Mouse (Mus musculus) B cell, adult 62 days (primary cell): ENCODE measurements around the gene RPS10-NUDT3. TPM values are rescaled to one million over a fixed set of nuclear protein-coding genes. Genes with fewer than 3 reads are reported as not detected.

ENCODE experiments used
- total RNA-seq: library from RNA; stranded (reverse); gene quantifications from 4 replicates; pipeline ENCODE4 v1.2.4, GENCODE M21; 2023

RPS10-NUDT3 gene
- not detected in 4 replicates for total RNA-seq

DNA sequence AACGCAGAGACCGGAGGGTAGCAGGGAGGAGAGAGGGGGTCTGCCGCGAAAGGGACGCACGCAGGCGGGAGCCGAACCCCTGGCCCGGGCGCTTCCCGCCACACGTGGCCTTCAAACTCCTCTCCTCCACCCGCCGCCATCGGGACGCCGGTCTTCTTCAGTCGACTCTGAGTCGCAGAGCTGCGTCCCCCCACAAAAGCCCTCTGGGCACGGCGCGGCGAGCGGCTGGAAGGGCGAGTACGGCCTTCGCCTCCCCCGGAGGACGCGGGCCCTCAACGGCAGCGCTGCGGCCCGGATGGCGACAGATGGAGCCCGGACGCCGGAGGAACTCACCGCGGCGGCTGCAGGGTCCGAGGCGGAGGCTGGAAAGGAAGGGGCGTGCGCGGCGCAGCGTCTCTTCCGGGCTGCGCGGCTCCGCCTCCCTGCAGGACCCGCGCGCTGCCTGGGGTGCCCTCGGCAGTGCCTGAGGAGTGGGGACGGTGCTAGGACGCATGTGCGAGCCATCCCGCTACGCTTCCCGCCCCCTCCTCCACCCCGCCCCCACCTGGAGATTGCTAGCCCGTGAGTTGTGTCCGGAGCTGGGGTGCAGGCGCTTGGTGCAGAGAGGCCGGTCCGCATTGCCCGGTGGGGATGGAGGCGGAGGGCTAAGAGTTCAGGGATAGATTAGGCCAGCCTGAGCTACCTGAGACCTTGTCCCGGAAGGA lies at the start of gene RPS10-NUDT3:
Gene RPS10-NUDT3 (minus strand): TSS at position 352 of the 704 bp plus-strand sequence.

DNA sequence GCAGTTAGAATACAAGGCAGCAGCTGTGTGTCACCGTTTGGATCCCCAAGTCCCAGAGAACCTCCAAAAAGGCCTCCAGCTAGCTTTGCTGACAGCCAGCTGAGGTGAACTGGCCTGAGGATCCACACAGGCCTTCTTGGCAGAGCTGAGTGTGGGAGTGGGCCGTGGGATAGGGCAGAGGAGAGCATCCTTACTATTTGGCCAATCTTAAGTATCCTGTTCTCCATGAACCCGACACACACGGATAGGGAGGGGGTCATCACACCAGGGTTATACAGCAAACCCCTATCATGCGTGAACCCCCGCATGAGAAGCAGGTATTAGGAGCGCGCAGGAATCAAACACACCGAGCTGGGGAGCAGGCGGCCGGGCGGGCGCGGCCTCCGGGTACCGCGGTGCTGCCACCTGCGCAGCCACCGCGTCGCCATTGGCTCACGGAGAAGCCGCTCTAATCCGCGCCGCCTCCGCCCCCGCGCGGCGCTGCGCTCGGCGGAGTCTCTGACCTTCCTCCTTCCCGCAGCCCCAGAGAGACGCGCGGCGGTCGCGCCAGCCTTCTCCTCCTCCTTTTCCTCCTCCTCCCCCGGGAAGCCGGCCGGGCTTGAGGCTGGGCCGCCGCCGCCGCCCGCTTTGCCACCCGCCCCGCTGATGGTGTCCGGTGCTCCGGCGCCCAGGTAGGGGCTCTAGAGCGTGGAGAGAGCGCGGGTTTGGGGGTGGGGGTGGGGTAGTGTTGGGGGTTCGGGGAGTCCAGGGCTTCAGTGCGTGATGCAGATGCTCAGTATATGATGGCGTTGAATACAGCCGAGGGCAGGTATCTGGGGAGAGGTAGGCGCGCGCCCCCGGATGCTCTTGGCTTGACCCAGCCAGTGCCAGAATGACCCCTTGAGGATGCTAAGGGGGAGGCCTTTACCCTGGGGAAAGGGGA lies 20.3 kb upstream of the RPS10-NUDT3 start, which contains the start of gene Pacsin1:
Gene Pacsin1 (plus strand): TSS at position 421 of the 922 bp plus-strand sequence.

DNA sequence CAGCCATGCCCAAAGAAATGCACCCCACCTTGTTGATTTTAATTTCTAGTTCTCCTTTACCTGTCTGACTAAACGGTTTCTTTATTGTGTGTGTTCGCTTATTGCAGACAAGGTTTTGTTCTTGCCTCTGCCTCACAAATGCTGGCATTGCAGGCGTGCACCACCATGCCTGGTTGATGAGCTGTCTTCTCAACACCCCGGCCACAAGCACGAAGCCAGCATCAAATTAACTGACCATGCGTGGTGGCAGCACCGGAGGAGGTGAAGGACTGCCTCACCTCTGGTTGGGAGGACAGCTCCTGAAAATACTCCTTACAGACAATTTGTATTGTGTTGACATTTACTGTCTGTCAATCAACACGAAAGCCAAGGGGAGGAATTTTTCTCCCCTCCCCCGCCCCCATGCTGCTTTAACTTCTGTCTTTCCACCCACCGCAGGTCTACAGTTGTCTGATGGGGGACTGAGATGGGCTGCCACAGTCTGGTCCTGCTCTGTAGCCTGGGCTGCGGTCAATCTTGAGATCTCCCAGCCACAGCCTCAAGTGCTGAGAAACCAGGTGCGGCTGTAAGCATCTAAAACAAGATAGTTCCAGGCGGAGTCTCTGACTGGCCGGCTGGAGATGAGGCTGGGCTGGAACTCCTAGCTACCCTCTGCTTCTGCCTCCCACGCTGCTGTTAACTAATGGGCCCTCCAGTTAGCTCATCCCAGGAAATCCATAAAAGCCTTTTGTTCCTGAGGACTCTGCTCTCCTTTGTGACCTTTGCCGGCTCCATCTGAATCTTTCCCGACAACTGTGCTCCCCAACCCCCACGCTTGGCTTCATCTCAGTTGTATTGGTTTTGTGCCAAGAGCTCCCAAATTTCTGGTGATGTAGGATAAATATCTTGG lies 1.4 kb upstream of the RPS10-NUDT3 start, which contains the start of gene Rps10:
Gene Rps10 (minus strand): TSS at position 538 of the 889 bp plus-strand sequence.

DNA sequence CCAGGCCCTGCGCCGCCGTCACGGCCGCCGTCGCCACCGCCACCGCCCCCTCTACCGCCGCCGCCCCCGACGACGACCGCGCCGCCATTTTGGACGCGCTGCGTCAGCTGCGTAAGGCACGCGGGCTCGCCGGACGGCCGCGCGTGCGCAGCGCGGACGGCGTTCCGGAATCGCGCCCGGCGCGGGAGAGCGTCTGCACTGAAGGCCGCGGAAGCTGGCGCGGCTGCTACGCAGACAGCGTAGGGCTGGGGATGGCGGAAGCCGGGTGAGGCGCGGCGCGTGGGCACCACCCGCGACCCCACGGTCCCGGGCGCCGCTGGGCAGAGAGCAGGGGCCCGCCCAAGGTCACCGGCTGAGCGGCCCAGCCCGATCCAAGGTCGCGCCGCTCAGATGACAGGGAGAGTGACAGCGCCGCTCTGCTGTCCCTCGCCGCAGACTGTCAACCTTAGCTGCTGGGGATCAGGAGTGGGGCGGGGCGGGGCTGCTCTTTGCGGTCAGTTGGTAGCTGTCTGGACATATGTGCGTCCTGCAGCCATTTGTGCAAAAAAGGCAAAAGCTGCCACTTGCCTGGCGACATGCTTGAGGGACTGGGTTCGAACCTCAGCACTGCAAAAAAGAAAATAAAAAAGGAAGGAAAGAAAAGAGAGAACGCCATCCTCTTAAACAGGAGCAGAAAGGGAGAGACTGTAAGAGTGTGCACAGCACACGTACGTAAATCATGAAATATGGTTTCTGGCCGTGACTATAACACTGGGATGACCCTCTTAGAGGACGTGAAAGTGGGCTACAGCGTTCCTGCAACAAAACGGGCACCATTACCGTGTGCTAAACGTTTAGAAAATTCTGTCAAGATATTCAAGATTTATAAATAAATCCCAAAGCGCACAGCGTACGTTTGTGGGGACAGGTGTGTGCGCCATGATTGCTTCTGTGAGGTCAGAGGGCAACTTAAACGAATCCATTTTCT lies 11.4 kb downstream of the RPS10-NUDT3 start, which contains the start of gene Nudt3:
Gene Nudt3 (minus strand): TSS at position 136 of the 967 bp plus-strand sequence.

DNA sequence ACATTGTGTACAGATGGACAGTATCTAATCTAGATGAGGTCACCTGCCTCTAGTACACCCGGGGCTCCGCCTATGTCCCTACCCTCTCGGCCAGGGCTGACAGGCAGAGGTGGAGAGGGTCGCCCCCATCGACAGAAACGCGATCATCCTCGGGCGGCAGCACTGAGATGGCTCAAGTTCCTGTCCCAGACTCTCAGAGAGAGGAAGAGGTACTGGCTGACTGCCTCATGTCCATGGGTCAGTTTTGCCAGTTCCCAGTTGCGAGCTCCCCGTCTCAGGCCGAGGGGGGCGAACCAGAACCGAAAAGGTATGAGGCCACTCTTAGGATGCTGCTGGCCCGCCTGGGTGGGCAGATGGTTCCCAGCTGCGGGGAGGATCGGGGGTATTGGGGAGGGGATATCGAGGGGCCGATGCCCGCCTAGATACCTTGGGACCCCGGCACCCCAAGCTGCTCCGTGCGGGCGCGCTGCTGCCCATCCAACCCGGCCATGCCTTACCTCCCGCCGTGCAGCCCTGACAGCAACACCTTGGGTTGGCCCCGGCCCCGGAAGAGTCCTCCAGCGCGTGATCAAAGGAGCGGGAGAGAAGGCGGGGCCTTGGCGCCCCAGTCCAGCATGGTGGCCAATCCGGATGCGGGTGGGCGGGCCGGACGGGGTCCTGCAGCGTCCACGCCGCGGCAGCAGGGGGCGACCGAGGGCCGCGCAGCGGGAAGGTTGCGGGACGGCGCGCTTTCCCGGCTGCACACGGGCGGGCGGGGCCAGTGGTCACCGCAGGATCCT lies 69.7 kb downstream of the RPS10-NUDT3 start, which contains the start of gene AI413582:
Gene AI413582 (minus strand): TSS at position 594 of the 779 bp plus-strand sequence.

DNA sequence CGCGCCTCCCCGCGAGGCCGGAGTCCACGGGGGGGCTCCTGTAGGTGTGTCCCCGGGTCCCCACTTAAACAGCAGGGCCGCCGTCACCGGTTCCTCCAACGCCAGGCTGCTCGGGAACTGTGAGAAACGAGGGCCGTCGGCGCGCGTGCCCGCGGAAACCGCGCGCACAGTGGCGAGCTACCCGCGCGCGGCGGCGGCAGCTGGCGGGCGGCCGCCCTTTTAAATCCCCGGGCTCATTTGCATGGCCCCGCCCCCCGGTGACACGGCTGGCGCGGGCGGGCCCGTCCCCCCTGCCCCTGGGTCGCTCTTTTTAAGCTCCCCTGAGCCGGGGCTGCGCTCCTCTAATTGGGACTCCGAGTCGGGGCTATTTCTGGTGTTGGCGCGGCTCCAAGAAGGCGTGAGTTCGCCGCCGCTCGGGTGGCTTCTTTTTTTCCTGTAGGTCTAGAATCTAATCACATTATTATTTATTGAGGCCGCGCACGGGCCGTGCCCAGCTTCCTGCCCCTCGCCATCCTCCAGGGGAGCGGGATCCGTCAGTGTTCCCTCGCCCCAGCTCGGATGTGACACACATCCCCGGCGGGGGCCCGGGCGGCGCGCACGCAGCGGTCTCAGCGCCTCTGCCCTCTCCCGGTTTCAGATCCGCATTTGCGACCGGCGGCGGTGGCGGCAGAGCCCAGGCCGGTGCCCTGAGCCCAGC lies 78.6 kb downstream of the RPS10-NUDT3 start, which contains the start of gene Hmga1:
Gene Hmga1 (plus strand): TSS at position 183 of the 697 bp plus-strand sequence.

Other genes with a start within 250 kb of the RPS10-NUDT3 start
- not detected in 4 replicates for gene Grm4, start 113.8 kb downstream of the RPS10-NUDT3 start, total RNA-seq
- gene Hmga1, start 78.7 kb downstream of the RPS10-NUDT3 start, total RNA-seq: 66.4 to 82.7 TPM (median 74.2 TPM) in 4 replicates
- 38.8 to 47.6 TPM (median 42.1 TPM) in 4 replicates for gene AI413582, start 69.5 kb downstream of the RPS10-NUDT3 start, total RNA-seq
- 93.3 to 101 TPM (median 95.0 TPM) in 4 replicates for gene Nudt3, start 11.7 kb downstream of the RPS10-NUDT3 start, total RNA-seq
- 1,944 to 2,167 TPM (median 2,044 TPM) in 4 replicates for gene Rps10, start 1.4 kb upstream of the RPS10-NUDT3 start, total RNA-seq
- gene Pacsin1, start 20.3 kb upstream of the RPS10-NUDT3 start, total RNA-seq: 18.2 to 21.7 TPM (median 20.1 TPM) in 4 replicates
- 1.4 TPM in 1 of 4 replicates, not detected in the others for gene Spdef, start 93.7 kb upstream of the RPS10-NUDT3 start, total RNA-seq
- 72.2 to 81.2 TPM (median 77.5 TPM) in 4 replicates for gene D17Wsu92e, start 185.4 kb upstream of the RPS10-NUDT3 start, total RNA-seq
- 67.1 to 82.7 TPM (median 70.3 TPM) in 4 replicates for gene Snrpc, start 202.9 kb upstream of the RPS10-NUDT3 start, total RNA-seq
- 4.9 to 6.5 TPM (median 5.6 TPM) in 4 replicates for gene Uhrf1bp1, start 221.2 kb upstream of the RPS10-NUDT3 start, total RNA-seq